Mouse (Mus musculus) thymus, adult 2 months (tissue): ENCODE results near the gene Sf3b4. TPM values are rescaled to one million over a fixed set of nuclear protein-coding genes. Genes with fewer than 3 reads are reported as not detected.
A peak's percentile ranks its signal among the peaks of the same experiment; 100 is the strongest.
"Not testable (repeated sequence)": the region's sequence is repeated elsewhere in the genome, so short reads cannot be mapped to it uniquely, and the experiment has no call there.

Experiments used
- DNase-seq: peaks from one replicate; pipeline ENCODE4 v3.0.0; 2021
- H3K27ac ChIP-seq: fragments of 200-500 bp; 2 replicates; pipeline ENCODE4 v1.5.1; 2012; ENCODE audit warnings: low read length, control low read depth; ENCODE audit not compliant: control insufficient read depth, insufficient read depth
- H3K27me3 ChIP-seq: fragments of 200-500 bp; 2 replicates; pipeline ENCODE4 v1.6.1; 2012; ENCODE audit warnings: mild to moderate bottlenecking, low read length, moderate library complexity, mixed read lengths; ENCODE audit not compliant: control insufficient read depth, insufficient read depth
- H3K36me3 ChIP-seq: fragments of 200-500 bp; 2 replicates; pipeline ENCODE4 v1.6.1; 2012; ENCODE audit warnings: mild to moderate bottlenecking, low read length, moderate library complexity; ENCODE audit not compliant: control insufficient read depth, insufficient read depth
- H3K4me1 ChIP-seq: fragments of 200-500 bp; replicated peaks from 2 replicates; pipeline ENCODE4 v1.6.1; 2012; ENCODE audit warnings: low read length; ENCODE audit not compliant: control insufficient read depth, insufficient read depth
- H3K4me3 ChIP-seq: fragments of 200-500 bp; 2 replicates; pipeline ENCODE4 v1.5.1; 2012; ENCODE audit warnings: mild to moderate bottlenecking, low read length, control low read depth, moderate library complexity; ENCODE audit not compliant: control insufficient read depth, insufficient read depth
- CTCF ChIP-seq: fragments of 200-500 bp; IDR thresholded peaks from 2 replicates; pipeline ENCODE4 v1.5.1; 2012; ENCODE audit warnings: mild to moderate bottlenecking, control low read depth, low read length, moderate library complexity, borderline replicate concordance; ENCODE audit not compliant: control insufficient read depth, poor library complexity, insufficient read depth; ENCODE audit errors: extremely low read depth
- POLR2A ChIP-seq: fragments of 200-500 bp; IDR thresholded peaks from 2 replicates; pipeline ENCODE4 v1.6.1; 2012; ENCODE audit warnings: mild to moderate bottlenecking, low read length, control low read depth, moderate library complexity; ENCODE audit not compliant: control insufficient read depth, poor library complexity, insufficient read depth; ENCODE audit errors: extremely low read depth
- WGBS: fragments of 180-500 bp; shearing (Covaris S2); methylation state at CpG from one replicate; pipeline ENCODE4 v1.1.7; 2018; 5-methylcytosine and 5-hydroxymethylcytosine counted together
- polyA plus RNA-seq: library from polyadenylated mRNA; depleted of rRNA; stranded (reverse); fragments of >200 nt; gene quantifications from 2 replicates; pipeline ENCODE4 v1.2.3, GENCODE M21; 2012

The Sf3b4 gene
- polyA plus RNA-seq, 1 experiment = 175 TPM

GRCm38 (mm10) chr3:96170976-96171545, 1.1 kb upstream of the Sf3b4 start:
- H3K27me3 ChIP-seq = no peaks in the 10 kb centered on the region
- peaks cover 24% of the 10 kb centered on the region for H3K4me1 ChIP-seq
- DNase-seq = peak; percentile 24
- no peak overlapping the region for H3K4me3 ChIP-seq
- 53% methylated on average over 10 of the region's 10 CpGs for WGBS
- H3K27ac ChIP-seq = peak overlapping the region; percentile 100
- H3K36me3 ChIP-seq = peaks cover 23% of the 10 kb centered on the region
- TF ChIP-seq POLR2A (no peak), CTCF (no peak)

GRCm38 (mm10) chr3:96171583-96172196, 442 bp upstream of the Sf3b4 start:
- DNase-seq = peak; percentile 14

GRCm38 (mm10) chr3:96173185-96173584, 1.1 kb downstream of the Sf3b4 start:
- no peaks in the 10 kb centered on the region for H3K27me3 ChIP-seq
- peaks cover 32% of the 10 kb centered on the region for H3K36me3 ChIP-seq
- H3K4me1 ChIP-seq = peaks cover 24% of the 10 kb centered on the region
- peak overlapping the region; percentile 96 for H3K4me3 ChIP-seq
- WGBS = 47% methylated on average over 7 of the region's 7 CpGs
- H3K27ac ChIP-seq = no peak overlapping the region
- TF ChIP-seq CTCF = no peak
- DNase-seq = no peak

More at GRCm38 (mm10) chr3:96171583-96172196, 442 bp upstream of the Sf3b4 start:
- peaks cover 26% of the 10 kb centered on the region for H3K36me3 ChIP-seq
- 17% methylated on average over 18 of the region's 18 CpGs for WGBS
- H3K27ac ChIP-seq = peak overlapping the region; percentile 100
- H3K4me1 ChIP-seq = peaks cover 24% of the 10 kb centered on the region
- no peaks in the 10 kb centered on the region for H3K27me3 ChIP-seq
- H3K4me3 ChIP-seq = peak overlapping the region; percentile 93
- no peak for TF ChIP-seq CTCF
- TF ChIP-seq POLR2A = no peak

- DNase-seq, H3K27me3 ChIP-seq, H3K27ac ChIP-seq, H3K4me3 ChIP-seq: not testable (repeated sequence)
- H3K4me1 ChIP-seq = peaks cover 24% of the 10 kb centered on the region
- 93% methylated on average over 4 of the region's 4 CpGs for WGBS
- H3K36me3 ChIP-seq = peaks cover 32% of the 10 kb centered on the region
Observed at GRCm38 (mm10) chr3:96174042-96174441, 1.9 kb downstream of the Sf3b4 start.

GRCm38 (mm10) chr3:96175251-96175650, 3.1 kb downstream of the Sf3b4 start:
- no peak for TF ChIP-seq POLR2A
- TF ChIP-seq CTCF = no peak
- Histone ChIP-seq H3K27ac (no peak overlapping the region), H3K4me1 (peaks cover 22% of the 10 kb centered on the region), H3K36me3 (peaks cover 32% of the 10 kb centered on the region), H3K4me3 (no peak overlapping the region), H3K27me3 (no peaks in the 10 kb centered on the region)
- DNase-seq = no peak
- WGBS = over 99% methylated on average over 6 of the region's 6 CpGs

GRCm38 (mm10) chr3:96178427-96178826, 6.3 kb downstream of the Sf3b4 start:
- DNase-seq = no peak
- Histone ChIP-seq H3K36me3 (peaks cover 32% of the 10 kb centered on the region), H3K27me3 (no peaks in the 10 kb centered on the region), H3K4me3 (no peak overlapping the region), H3K27ac (no peak overlapping the region), H3K4me1 (peaks cover 18% of the 10 kb centered on the region)
- TF ChIP-seq POLR2A (no peak), CTCF (no peak)
- 94% methylated on average over 4 of the region's 4 CpGs for WGBS

GRCm38 (mm10) chr3:96178902-96179301, 6.8 kb downstream of the Sf3b4 start:
- no peak for DNase-seq
- 97% methylated on average over 2 of the region's 2 CpGs for WGBS
- Histone ChIP-seq H3K4me1 (peaks cover 17% of the 10 kb centered on the region), H3K27ac (no peak overlapping the region), H3K27me3 (no peaks in the 10 kb centered on the region), H3K4me3 (no peak overlapping the region), H3K36me3 (peaks cover 30% of the 10 kb centered on the region)
- TF ChIP-seq POLR2A (no peak), CTCF (no peak)
